Mouse (Mus musculus): ENCODE data around the gene Folr2.

DNA sequence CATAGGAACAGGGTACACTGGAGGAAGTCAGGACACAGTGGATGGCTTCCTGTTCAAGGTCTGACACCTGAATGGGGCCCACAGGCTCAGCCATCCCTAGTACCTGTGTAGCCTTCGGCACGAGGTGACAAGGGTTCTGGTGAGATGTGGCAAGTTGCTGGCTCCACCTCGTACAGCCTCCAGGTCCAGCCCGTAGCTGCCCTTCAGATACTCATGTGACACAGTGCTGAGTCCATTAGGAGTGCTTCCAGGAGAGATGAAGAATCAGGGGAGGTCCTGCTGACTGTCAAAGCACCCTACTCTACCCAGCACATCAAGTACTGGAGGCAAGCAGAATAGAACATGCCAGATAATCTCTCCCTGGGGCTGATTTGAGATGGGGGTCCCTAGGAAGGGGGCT, 24.6 kb downstream of the Folr2 start:
- TF ChIP-seq GATA1 (IDR thresholded peaks at IDR 0.05; ENCODE audit: borderline replicate concordance, low read length) (no peak), FLI1 (IDR thresholded peaks at IDR 0.05; ENCODE audit: low read length) (no peak)
